Mouse (Mus musculus): Measurements from ENCODE around the gene Dbn1. TPM values are rescaled to one million over a fixed set of nuclear protein-coding genes. Genes with fewer than 3 reads are reported as not detected.

Dbn1 gene
- total RNA-seq, 2 experiments from 2014 or later = 0.45 TPM; not detected in 1

GRCm38 (mm10) chr13:55482542-55482941 lies 5.4 kb downstream of the Dbn1 start:
- no peak for ATAC-seq (replicated peaks; ENCODE audit: low FRiP score, poor library complexity, severe bottlenecking)

GRCm38 (mm10) chr13:55479929-55480328 lies 8.0 kb downstream of the Dbn1 start:
- ATAC-seq (replicated peaks; ENCODE audit: low FRiP score, poor library complexity, severe bottlenecking) = no peak

DNA sequence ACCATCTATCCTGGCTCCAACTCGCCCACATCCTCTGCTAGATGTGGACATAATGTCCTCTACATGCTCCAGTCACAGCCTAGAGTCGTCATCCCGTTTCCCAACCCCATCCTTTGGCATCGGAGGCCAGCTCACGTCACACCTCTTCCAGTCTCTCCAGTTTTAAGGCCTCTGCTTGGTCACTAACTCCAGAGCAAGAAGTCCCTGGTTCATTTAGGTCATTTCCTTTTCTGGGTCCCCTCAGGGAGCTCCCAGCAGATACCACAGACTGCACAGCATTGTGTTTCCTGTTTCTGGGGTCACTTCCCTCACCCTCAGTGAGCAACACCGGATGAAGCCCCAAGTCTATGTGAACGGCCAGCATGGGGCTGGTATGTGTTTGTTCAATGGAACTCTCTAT lies 8.9 kb downstream of the Dbn1 start:
- no peak for ATAC-seq (replicated peaks; ENCODE audit: low FRiP score, poor library complexity, severe bottlenecking)

GRCm38 (mm10) chr13:55478036-55478435 lies 9.9 kb downstream of the Dbn1 start:
- ATAC-seq (replicated peaks; ENCODE audit: low FRiP score, poor library complexity, severe bottlenecking) = no peak

- no peak for ATAC-seq (replicated peaks; ENCODE audit: low FRiP score, poor library complexity, severe bottlenecking)
Observed at GRCm38 (mm10) chr13:55477492-55477891, 10.4 kb downstream of the Dbn1 start.

GRCm38 (mm10) chr13:55476256-55476655 lies 11.7 kb downstream of the Dbn1 start:
- ATAC-seq (replicated peaks; ENCODE audit: low FRiP score, poor library complexity, severe bottlenecking) = no peak

- no peak for ATAC-seq (replicated peaks; ENCODE audit: low FRiP score, poor library complexity, severe bottlenecking)
Observed at GRCm38 (mm10) chr13:55475750-55476149, 12.2 kb downstream of the Dbn1 start.

GRCm38 (mm10) chr13:55474621-55475069 lies 13.3 kb downstream of the Dbn1 start:
- no peak for ATAC-seq (replicated peaks; ENCODE audit: low FRiP score, poor library complexity, severe bottlenecking)

DNA sequence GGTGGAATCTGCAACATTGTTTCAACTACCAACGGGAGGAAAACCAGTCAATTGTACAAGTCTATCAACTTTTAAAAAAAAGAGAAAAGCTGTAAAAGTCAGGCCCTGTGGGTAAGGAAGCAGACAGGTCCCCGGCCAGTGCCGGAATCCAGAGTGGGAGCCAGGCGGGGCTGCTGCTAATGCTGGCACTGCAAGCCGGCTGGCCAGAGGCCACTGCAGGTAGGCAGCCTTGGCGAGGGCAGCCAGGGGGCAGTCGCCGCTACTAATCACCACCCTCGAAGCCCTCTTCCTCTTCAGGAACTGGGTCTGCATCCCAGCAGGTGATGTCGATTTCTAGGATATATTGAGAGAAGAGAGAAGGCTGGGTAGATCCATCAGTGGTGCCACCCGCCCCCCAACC lies 13.9 kb downstream of the Dbn1 start:
- ATAC-seq (replicated peaks; ENCODE audit: low FRiP score, poor library complexity, severe bottlenecking) = no peak

- no peak for ATAC-seq (replicated peaks; ENCODE audit: low FRiP score, poor library complexity, severe bottlenecking)
Observed at GRCm38 (mm10) chr13:55473076-55473831, 14.7 kb downstream of the Dbn1 start.

- ATAC-seq (replicated peaks; ENCODE audit: low FRiP score, poor library complexity, severe bottlenecking) = no peak
Observed at GRCm38 (mm10) chr13:55472132-55473022, 15.5 kb downstream of the Dbn1 start.

DNA sequence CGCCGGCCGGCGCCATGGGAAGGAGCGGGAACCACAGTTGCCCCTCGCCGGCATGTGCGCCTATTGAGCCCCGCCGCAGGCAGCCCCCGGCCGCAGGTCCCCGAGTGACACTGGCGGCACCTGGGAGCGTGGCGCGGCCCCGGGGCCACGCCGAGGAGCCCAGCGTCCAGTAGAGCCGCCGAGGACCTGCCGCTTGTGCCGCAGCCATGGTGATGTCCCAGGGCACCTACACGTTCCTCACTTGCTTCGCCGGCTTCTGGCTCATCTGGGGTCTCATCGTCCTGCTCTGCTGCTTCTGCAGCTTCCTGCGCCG lies 16.1 kb downstream of the Dbn1 start:
- ATAC-seq (replicated peaks; ENCODE audit: low FRiP score, poor library complexity, severe bottlenecking) = no peak

DNA sequence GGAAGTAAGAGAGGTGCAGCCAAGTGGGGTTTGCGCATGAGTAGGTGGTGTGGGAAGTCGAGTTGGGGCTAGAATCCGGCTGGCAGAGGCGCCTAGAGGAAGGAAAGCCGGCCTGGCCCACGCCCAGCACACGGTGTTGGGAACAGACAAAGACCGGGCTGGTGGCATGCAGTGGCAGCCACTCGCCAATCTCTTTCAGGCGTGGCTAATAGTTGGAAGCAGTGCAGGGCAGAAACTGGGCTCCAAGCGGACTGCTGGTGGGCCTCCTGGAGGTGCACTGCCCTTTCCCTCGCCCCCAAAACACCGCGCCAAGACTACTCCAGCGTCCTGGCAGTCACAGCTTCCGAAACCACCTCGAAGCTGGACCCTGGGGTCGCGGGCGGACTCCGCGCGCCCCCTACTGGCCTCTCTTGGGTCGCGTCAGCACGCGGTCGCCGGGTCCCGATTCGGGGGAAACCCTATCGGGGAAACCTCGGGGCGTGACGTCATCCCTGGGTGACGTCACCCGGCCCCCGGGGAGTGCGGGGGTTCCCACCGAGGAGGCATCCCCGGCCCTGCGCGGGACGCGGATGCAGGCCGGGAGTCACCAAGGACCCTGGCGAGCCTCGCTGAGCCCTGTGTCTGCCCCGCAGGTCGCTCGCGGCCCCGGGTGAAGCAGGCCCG lies 16.6 kb downstream of the Dbn1 start:
- peak; percentile 61 for ATAC-seq (replicated peaks; ENCODE audit: low FRiP score, poor library complexity, severe bottlenecking)

DNA sequence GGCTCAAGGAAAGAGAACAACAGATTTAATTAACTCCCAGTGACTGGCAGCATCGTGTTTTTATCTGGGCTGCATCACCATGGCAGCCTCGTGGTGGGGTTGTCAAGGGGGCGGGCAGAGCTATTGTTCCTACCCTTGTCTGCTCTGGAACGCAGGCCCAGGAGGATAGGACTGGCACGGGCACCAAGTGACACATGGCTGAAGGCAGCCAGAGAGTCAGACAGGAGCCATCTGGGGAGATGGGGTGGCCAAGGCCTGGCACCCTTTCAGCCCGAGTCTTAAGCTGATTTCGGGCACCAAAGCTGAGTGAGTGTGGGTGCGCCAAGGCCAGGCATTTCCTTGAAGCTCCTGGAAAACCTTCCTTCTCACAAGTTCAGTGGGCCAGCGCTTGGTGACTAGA lies 17.5 kb downstream of the Dbn1 start:
- ATAC-seq (replicated peaks; ENCODE audit: low FRiP score, poor library complexity, severe bottlenecking) = no peak

DNA sequence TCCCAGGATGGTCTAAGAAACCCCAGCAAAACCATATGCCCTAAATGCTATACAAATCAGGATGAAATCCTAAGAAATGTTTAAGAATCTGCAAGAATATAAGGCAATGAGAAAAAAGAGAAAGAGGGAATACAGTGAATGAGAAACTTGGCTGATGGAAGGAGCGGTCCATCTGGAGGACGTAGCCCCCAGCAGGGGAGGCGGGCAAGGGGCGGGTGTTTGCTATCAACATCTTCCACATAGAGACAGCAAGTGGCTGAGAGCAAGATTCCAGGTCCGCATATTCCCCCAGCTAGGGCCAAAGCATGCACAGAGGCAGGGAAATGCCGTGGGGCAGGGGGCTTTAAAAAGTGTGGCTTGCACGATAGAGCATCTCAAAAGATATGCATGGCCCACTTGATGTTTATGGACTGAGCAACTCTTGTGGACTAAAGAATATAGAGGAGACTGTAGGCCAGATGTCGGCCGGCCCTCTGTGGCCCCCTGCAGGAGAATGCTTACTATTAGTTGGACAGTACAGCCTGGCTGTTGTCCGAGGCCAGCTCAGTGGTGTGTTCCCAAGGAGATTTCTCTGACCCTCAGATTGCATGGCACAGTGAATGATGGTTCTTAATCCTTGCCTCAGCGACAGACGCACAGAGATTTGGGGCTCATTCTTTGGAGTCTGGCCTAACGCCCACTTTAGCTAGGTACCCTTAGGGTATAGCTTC lies 18.9 kb downstream of the Dbn1 start:
- ATAC-seq (replicated peaks; ENCODE audit: low FRiP score, poor library complexity, severe bottlenecking) = no peak

DNA sequence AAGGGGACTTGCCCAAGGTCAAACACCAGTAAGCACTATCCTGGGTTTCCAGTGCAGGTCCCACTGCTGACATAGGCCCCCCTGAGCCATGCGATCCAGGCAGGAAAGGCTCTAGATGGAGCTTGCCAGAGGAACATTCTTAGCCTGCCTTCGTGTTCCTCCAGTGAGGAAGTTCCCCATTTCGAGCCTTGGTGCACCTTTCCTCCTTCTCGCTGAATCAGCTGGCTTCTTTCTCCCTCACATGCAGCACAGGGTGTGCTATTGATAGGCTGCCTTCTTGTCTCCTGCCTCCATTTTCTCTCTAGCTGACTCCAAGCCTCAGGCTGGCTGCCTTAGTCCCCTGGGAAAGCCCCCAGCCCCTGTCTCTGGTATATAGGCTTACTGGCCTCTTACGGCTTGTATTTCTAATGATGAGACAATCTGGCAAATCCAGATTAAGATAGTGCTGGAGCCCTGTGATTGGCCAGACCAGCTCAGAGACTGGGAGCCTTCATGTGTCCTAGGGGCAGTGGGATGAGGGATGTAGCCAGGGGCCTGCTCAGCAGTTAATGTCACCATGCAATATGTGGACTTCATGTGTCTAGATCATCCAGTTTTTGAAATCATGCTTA lies 22.0 kb downstream of the Dbn1 start:
- no peak for ATAC-seq (replicated peaks; ENCODE audit: low FRiP score, poor library complexity, severe bottlenecking)

DNA sequence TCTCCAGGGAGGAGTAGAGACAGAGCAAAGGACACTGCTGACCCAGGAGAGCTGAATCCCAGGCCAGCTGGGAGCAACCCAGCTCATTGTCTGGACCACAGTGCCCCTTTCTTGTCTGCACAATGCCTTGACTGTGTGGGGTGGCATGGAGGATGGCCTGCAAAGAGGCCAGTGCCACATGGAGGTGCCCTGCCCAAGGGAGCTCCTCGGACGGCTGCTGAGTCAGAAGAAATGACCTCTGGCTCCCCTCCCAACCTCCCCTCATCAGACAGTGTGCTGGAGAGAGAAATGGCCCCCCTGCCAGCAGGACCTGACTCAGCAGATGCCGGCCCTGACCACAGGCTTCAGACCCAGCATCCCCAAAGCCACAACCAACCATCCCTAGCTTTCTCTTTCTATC lies 22.7 kb downstream of the Dbn1 start:
- ATAC-seq (replicated peaks; ENCODE audit: low FRiP score, poor library complexity, severe bottlenecking) = no peak

GRCm38 (mm10) chr13:55464027-55464884 lies 23.7 kb downstream of the Dbn1 start, which contains the start of gene Prr7:
Prr7 (plus strand) TSS chr13:55464267.
- no peak for ATAC-seq (replicated peaks; ENCODE audit: low FRiP score, poor library complexity, severe bottlenecking)

Data from erythroid progenitor cell, adult 5-6 weeks (primary cell).